Mouse (Mus musculus) left cerebral cortex, postnatal 10 days (tissue): ENCODE data around the gene Fars2. TPM values are rescaled to one million over a fixed set of nuclear protein-coding genes. Genes with fewer than 3 reads are reported as not detected.
A peak's percentile ranks its signal among the peaks of the same experiment; 100 is the strongest.

ENCODE experiments used
- DNase-seq, 2 experiments: peaks; one replicate each; pipeline ENCODE4 v3.0.0; 2021 to 2022; ENCODE audit warnings: low spot score in 2 of 2, mixed read lengths in 1 of 2; ENCODE audit errors: extremely low spot score in 1 of 2
- intact Hi-C: fragments of 180-260 bp; cut with DNase I; formaldehyde crosslinking; loops from one replicate; pipeline ENCODE4 v1.15.1; 2025
- total RNA-seq, 2 experiments: library from RNA; stranded (reverse); gene quantifications; 2 replicates each; pipeline ENCODE4 v1.2.3; 2021

The Fars2 gene
- 10 to 100 TPM; 31.1 to 37.6 TPM for total RNA-seq

DNA sequence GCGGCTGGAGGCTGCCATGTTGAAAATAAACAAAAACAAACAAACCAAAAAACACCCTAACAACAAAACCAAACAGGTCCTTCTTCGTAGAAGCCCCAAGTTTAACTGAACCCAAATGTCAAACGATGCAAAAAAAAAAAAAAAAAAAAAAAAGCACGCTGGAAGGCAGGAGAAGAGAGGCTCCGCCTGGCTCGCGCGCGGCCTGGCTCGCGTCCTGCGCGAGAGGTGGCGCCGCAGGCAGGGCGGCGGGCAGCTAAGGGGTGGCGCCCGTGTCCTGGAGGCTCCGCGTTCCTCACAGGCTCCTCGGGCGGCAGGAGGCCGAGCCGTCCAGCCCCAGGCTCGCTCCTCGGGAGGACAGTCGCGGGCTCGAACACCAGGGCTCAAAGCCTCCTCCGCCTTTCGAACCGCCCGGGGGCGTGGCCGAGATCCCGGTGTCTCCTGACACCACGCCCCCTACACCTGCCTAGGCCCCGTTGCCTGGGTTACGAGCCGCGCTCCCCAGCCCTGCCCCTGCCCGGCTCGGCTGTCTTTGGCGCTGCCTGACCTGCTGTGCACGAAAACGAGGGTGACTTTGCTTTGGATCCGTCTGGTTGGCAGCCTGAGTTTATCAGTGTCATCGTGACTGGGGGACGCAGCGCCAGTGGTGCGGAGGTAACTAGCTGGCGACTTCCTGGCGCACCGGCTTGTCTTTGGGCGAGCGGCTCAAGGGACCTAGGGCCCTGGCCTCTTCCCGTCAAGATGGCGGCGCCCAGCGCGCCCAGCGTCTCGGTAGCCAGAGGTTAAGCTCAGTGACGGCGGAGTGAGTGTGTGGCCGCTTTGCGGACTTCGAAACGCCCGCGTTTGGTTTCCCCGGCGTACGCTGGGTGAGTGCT is at the start of gene Fars2, which contains the start of gene Lyrm4:
TSS of gene Fars2 (plus strand) at position 270 of the 872 bp plus-strand sequence.
TSS of gene Lyrm4 (minus strand) at position 384 of the 872 bp plus-strand sequence.
- DNase-seq = peak; percentile 93 to 98
- intact Hi-C loops = loop anchor here (5.0 kb wide), 1 partner anchor 100 kb away; no protein-coding TSS in a partner anchor

DNA sequence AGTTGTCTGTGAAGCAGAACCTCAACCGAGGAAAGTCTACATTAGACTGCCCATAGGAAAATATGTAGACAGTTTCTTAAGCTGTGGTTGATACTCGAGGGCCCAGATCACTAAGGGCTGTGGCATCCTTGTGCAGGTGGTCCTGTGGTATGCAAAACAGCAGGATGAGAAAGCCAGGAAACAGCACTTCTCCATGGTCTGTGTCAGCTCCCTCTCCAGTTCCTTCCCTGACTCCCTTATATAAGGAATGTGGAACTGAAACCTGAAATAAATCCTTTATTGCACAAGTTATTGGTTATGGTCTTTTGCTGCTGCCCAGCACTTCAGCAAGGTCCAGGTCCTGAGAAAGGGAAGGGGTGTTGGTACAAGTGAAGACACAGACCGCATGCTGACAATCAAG is 42.7 kb upstream of the Fars2 start:
- intact Hi-C loops = no loop called here
- DNase-seq = no peak

DNA sequence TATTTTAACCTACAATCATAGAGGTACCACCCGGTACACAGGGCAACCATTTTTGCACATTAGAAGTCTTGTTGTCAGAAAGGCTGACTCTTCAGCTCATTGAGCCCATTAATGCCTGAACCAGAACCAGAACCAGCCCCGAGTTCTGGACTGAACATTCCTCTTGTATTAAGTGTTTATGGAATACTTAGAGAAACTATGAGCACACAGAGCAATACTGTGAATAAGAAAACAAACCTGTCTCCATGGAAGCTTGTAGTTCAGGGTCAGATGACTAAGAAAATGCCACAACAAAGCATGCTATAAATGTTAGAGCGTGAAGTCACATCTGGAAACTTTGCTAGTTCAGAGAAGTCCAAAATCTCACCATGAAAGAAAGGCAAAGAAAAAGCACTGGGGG is 35.6 kb upstream of the Fars2 start:
- no peak for DNase-seq
- intact Hi-C loops = no loop called here

DNA sequence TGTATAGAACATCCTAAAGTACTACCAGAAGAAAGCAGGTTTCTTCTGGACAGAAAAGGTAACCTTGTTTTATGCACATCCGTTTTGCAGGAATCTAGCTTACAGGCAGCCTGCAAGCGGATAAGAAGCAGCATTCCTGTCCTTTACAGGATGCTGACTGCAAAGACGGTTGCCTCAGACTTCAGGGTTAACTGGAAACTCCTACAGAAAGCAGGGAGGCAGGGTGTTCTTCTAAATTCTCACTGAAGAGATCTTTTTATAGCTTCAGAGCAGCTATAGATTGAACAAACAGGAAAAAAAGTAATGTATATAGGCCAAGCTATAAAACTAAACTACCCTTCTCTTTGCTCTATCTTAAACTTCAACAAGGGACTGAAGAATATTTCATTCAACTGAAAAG is 32.5 kb upstream of the Fars2 start:
- intact Hi-C loops = no loop called here
- no peak for DNase-seq

DNA sequence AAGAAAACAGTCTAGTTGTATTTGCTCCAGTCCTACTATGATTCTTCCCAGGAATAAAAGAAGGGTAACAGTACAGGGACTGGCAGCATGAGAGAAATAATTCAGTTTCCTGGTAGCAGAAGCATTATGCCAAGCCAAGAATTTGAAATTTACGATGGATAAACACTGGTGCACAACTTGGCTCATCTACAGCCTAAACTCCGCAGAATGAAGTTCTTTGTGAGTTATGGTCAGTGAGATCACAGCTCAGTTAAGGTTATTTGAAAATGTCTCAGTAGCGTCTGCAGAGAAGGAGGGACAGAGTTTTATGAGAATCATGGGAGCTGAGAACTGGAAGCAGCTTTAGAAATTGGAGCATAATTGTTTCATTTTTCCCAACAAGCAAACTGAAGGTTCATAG is 31.2 kb upstream of the Fars2 start:
- intact Hi-C loops = no loop called here
- DNase-seq = no peak

DNA sequence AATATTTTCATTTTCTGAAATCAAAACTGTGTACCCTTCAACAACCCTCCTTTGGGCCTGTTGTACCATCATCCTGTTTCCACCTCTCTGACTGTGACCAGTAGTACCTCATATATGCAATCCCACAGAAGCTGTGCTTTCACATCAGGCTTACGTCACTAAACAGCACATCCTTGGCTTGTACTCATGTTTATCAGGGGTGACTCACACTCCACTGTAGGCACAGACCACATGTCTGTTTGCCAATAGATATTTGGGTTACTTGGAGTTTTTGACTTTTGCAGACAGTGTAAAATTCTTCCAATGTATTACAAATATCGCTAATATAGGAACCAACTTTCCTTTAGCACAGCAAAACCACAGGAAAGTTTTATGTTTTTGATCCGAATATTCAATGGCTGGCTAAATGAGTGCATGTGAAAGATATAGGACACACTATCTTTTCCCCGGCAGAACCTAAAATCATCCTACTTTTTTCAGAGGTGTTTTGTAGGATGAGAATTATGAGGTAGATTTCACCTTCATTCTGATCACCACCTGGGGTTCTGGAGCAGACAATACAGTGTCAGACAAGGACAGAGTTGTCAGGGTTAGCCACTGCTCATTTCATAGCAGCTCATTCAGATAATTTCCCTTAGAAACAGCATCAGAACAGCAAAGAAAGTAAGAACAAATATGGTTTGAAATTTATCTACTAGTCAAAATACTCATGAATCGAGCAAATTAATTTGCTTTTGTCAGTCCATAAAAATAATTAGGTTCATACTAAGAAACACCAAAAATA is 30.4 kb upstream of the Fars2 start:
- DNase-seq = no peak
- intact Hi-C loops = no loop called here

DNA sequence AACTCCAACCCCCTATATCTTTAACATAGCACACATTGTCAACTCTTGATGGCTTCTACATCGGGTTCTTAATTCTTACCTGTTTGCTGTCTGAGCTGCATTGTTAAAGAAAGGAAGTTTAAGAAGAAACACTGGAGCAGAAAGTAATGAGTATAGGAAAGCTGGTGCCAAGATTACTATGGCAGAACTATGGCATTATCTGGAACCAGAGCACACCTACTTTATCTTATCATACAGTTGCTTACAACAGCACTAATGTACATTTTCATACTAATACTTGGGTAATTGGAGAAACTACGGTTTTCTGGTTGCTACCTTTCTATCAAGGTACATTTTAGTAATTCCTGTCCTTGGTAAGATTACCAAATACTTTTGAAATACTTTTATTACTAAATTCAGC is 29.8 kb upstream of the Fars2 start:
- intact Hi-C loops = no loop called here
- no peak for DNase-seq

DNA sequence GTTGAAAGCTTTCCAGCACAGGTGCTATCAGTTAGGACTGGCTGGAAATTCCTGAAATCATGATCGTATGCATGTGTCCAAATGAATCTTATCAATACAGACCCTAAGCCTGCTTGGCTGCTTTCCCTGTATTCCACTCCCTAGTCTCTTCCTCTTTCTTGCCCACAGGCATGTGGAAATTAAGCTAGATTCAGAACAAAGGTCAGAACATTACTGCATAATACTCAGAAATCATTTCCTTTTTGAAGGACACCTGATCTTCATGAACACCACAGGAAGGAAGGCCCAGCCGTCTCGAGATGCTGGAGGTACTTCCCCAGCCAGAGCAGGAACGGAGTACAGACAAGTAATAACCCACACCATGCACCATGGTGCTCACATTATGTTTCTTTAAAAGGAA is 29.0 kb upstream of the Fars2 start:
- no peak for DNase-seq
- intact Hi-C loops = no loop called here

DNA sequence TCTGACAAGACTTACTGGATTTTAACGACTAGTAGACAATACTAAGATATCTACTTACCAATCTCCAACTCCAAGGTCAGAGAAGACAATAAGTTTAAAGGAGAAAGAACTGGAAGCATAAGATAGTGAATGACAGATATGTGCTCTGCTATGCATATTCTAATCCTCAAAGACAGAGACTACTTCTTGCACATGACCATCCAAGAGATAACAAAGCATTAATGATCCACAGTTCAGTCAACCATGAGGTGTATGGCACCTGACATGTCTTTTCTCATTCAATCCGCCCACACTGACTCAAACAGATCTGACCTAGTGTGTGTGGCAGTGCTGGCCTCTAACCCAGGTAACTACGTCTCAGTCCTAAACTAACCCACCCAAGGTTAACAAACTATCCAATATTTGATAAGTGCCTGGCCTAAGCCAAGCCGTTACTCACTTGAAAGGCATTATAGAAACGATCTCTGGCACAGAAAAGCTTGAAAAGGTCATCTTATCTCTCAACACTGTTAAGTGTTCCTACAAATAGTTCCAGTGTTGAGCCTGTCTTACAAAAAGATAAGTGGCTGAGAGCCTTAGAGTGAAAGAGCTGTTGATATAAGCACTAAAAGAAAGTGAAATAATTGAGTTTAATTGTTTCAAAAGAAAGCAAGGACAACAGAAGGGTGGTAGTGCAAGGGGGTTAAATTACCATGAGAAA is 20.4 kb upstream of the Fars2 start:
- intact Hi-C loops = no loop called here
- no peak for DNase-seq

DNA sequence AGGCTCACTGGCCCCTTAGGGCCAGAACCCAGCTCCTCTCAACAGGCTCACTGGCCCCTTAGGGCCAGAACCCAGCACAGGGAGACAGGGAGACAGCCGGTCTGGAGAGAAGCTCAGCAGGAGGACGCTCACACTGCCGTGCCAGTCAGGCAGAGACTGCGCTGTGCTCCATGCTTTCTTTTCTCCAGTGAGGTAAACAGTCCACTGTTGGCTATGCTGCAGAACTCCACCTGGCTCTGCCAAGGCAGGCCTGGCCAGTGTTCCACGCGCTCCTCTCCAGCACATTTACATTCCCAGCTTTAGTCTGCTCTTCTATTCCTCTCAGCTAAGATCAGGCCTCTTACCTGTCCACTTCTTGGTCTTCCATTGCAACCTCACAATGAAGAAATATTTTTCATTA is 11.6 kb upstream of the Fars2 start:
- DNase-seq = no peak
- intact Hi-C loops = no loop called here

DNA sequence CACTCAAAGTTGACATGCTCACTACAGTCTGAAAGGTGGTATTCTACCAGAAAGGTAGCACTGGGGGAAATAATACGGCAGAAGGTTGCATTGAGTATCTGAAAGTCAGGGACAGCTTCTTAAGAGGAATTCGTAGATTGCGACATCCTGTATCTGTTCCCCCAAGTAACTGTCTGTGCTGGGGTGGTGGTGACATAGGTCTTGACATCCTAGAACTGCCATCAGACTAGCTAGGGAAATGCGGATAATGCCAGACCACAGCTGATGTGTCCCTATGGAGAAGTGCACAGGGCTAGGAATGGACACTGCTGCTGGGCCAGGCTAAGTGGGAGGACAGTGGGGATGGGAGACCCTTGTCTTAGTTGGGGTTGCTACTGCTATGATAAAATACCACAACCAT is 8.7 kb upstream of the Fars2 start:
- no peak for DNase-seq
- intact Hi-C loops = no loop called here

DNA sequence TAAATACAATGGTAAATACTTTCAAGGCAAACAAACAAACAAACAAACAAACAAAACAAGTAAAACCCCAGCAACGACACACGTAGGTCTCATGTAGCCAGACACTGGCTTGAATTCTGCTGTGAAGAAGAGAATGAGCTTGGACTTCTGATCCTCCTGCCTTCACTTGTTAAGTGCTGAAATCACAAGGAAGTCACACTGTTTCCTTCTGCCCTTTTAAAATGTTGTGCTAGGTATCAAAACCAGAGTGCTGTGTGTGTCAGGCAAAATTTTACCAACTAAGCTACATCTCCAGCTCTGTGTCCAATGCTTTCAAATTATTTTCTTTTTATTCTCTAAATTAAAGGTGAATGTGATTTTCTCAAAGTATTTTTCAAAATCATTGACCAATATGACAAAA is 5.9 kb upstream of the Fars2 start:
- intact Hi-C loops = no loop called here
- no peak for DNase-seq

DNA sequence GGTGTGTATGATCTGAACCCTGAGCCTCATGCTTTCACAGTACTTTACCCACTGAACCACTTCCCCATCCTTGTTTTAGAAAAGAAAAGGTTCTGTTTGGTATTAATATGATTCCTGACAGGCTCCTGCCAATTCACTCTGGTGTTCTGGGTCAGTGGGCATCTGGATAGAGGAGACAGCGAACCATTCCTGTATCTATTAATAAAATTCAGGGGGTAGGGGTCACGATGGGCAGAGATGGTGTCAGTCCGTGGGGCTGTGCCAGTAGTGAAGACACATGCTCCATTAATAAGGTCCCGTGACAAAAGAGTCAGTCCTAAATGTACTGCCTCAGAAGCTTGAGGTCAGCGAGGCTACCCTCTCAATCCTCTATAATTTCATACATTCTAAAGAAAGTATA is 4.0 kb upstream of the Fars2 start:
- intact Hi-C loops = no loop called here
- no peak for DNase-seq

DNA sequence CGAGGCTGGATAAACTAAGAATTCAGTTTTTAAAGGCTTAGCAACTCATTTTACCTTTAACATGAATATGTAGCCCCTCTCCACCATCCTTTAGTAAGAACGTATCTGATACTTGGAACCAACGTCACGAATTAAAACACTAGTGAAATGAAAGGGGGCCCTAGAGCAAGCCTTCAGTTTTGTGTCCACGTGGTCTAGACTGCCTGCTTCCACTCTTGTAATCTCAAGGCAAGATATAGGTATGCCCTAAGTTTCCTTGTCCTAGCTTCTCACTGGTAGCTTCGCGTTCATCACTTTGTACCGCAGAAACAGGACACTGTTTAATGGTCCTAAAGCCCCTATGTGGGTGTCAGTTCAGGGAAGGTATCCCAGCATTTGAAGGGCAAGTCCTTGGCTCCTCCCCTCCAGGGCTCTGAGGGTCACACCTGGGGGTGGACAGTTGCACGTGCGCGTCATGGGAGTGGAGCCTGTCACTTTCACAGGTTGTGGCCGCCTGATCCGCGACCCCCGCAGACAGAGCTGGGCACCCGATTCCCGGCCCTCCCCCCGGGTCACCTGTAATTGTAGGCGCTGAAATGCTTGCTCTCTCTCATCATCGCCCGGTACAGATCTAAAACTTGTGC is 581 bp upstream of the Fars2 start:
- DNase-seq = peak; percentile 22 to 63

DNA sequence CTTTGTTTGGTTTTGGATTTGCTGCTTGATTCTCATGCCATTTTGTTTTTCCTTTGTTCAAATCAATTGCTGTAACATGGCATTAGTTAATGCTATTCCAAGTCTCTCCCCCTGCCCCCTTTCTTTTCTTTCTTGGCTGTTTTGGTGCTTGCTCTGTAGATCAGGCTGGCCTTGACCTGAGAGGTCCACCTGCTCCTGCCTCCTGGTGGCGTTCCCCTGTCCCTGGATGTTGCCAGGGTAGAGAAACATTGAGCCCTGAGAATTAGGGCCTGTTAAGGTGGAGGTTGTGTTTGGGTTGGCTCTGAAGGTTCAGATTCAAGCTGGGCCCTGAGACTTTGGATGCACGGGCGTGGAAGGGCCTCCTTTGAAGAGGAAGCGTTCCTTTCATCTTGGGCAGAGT is 2.5 kb downstream of the Fars2 start:
- DNase-seq = no peak
- intact Hi-C loops = loop anchor here (5.0 kb wide), 1 partner anchor 102 kb away; no protein-coding TSS in a partner anchor

More for the DNA sequence above, 581 bp upstream of the Fars2 start:
- intact Hi-C loops = loop anchor here (5.0 kb wide), 1 partner anchor 99 kb away; no protein-coding TSS in a partner anchor

DNA sequence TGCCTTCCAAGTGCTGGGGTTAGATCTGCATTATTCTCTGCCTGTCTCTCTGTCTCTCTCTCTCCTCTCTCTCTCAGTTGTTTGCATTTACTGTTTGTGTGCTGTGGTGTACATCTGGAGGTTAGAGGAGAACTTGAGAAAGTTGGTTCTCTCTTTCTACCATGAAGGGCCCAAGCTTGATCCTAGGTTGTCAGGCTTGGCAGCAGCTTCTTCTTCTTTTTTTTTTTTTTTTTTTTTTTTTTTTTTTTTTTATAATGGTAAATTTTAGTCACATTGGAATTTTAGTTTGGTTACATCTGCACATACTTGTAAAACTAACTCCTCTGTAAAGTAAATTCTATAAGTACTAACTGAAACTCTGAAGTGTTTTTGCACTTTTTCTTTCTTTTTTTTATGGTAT is 3.4 kb downstream of the Fars2 start:
- intact Hi-C loops = no loop called here
- no peak for DNase-seq

DNA sequence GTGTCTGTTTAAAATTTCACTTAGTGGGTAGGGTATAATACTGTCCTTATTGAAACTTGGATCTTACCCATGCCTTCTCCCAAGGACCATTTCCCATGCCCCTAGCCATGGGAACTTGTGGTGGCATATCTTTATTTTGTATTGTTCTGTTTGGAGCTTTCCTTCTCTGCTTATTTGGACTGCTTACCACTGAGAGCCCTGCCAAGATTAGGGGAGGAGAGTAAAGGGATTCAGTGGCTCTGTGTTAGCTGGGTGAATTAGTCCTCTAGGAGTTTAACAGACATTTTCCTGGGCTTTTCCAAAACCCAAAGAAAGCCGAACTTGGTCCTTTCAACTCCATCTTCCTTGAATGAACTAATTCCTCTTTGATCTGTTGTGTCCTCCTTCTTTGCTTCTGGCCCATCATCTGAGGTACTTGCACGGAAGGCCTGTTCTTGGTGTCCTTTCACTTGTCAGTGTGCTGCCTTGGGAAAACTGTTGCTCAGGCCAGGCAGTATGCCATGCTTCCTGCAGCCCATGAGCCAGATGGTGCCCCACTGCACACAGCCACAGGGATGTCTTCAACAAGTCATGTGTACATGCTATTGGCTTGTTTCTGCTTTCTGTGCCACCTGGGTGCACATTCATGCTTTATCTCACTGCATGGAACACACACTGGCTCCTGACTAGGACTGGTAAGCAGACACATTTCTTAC is 12.3 kb downstream of the Fars2 start:
- intact Hi-C loops = no loop called here
- DNase-seq = peak in 1 of 2 experiments; percentile 32

DNA sequence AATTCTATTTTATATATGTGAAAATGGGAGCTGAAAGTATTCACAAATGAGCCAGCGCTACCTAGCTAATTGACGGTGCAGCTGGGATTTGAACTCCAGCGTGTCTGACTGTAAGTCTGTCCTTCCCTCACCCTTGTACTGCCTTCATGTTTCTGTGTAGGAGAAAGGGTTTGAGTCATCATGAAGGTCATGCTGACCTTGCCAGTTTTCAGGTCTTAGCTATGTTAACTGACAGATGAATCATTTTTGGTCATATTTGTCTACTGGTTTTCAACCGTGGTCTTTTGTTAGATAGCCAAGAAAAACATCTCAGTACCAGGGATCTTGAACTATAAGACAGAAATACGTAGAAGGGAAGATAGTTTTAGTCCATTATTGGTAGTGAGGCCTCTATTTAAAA is 14.2 kb downstream of the Fars2 start:
- intact Hi-C loops = no loop called here
- DNase-seq = no peak
